Mouse (Mus musculus) embryonic fibroblast, embryonic 13.5 days (primary cell): ENCODE data around the gene Sufu. TPM values are rescaled to one million over a fixed set of nuclear protein-coding genes. Genes with fewer than 3 reads are reported as not detected.

Experiments
- H3K27ac ChIP-seq: 2 replicates; pipeline ENCODE4 v1.5.1; 2012; ENCODE audit warnings: low read length, control low read depth, inconsistent platforms; ENCODE audit not compliant: insufficient read depth
- H3K4me1 ChIP-seq: 2 replicates; pipeline ENCODE4 v1.6.1; 2011; ENCODE audit warnings: low read length; ENCODE audit not compliant: control insufficient read depth, insufficient read depth
- H3K4me3 ChIP-seq: 2 replicates; pipeline ENCODE4 v1.5.1; 2011; ENCODE audit warnings: mild to moderate bottlenecking, control low read depth, low read length; ENCODE audit not compliant: insufficient read depth
- CTCF ChIP-seq: IDR thresholded peaks from 2 replicates; pipeline ENCODE4 v1.5.1; 2011; ENCODE audit warnings: mild to moderate bottlenecking, control low read depth, low read length, moderate library complexity, borderline replicate concordance; ENCODE audit not compliant: insufficient read depth
- POLR2A ChIP-seq: IDR thresholded peaks from 2 replicates; pipeline ENCODE4 v1.6.1; 2011; ENCODE audit warnings: low read depth, mild to moderate bottlenecking, control low read depth, low read length, moderate library complexity
- polyA plus RNA-seq: library from polyadenylated mRNA; stranded (reverse); fragments of >200 nt; gene quantifications from 2 replicates; pipeline ENCODE4 v1.2.4, GENCODE M21; 2011; ENCODE audit warnings: low read depth; ENCODE audit not compliant: missing spikeins, insufficient read length

Sufu gene
- polyA plus RNA-seq, 1 experiment: 22.0 TPM

DNA sequence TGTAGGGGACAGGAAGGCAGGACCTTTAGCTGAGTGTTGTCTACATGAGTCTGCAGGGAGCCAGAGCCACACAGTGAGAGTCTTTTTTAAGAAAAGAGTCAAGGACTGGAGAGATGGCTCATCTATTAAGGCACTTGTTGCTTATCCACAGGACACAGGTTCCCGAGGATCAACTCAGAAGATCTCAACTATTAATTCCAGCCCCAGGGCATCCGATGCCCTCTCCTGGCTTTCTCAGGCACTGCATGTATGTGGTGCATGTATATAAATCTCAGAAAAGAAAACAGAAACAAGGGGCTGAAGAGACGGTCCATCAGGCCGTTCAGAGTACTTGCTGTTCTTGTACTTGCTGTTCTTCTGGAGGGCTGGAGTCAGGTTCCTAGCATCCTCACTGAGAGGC, 4.7 kb upstream of the Sufu start:
- Histone ChIP-seq H3K4me1 (0 out of 2 replicates have a peak, but pooled peaks cover 3% of the 10 kb centered on the region), H3K4me3 (no peak overlapping the region), H3K27ac (no peak overlapping the region)
- no peak for TF ChIP-seq CTCF
- no peak for TF ChIP-seq POLR2A

DNA sequence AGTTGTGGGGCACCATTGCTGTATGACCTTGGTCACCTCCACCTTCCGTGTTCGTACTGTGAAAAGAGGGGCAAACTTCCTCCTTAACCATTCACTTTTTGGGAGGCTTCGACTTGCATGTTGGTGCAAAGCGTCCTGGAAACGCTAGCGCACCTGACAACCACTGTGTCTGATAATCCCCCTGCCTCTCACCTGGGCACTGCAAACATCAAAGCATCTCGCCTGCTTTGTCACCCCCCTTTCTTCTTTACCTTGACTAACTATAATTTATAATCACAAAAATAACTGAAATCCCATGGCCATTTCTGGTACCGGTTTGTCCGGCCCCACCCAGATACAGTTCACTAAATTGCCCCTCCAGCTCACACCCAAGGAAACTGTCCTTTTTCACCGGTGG, 2.0 kb upstream of the Sufu start:
- Histone ChIP-seq H3K27ac (no peak overlapping the region), H3K4me3 (peak overlapping the region; percentile 69), H3K4me1 (peaks cover 10% of the 10 kb centered on the region; the same call in 1 of the 2 replicates)
- TF ChIP-seq CTCF: no peak

DNA sequence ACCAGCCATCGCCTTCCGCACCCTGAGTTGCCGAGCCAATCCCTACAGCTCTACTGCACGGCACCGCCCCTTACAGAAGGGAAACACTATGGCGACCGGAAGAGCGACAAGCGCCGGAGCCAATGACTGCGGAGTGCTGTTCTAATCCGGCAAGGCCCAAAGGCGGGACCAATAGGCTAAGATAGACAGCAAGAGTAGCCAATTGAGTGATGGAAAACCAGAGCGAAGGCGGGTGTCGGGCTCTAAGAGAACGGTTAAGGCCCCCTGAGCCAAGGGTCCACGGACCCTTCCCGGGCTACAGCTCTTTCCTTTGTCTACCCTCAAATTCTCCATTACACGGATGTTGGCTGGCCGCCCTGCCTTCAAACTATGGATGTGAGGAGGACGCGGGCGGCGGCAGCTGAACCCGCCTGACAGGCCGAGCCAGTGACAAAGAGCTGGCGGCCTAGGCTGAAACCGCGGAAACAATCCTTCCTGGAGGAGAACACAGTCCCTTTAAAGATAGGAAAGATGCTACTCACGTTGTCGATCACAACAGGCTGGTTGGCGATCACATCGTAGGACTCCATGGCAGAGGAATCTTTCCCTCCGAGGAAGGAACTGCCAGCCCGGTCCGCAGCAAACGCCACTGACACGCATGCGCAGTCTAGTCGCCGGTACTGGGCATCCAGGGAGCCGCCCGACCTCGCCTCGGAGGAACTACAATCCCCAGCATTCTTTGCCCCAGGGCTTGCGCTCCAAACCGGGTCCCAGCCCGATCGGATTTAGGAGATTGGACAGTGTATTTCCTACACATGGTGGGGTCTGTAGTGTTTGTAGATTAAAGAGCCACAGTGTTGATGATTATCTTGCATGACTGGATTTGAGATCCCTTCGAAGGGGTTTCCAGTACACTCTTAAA, 1.3 kb upstream of the Sufu start, which contains the start of gene Actr1a:
Gene Actr1a, minus strand, starts transcription at position 640 of the 901 bp plus-strand sequence.
- Histone ChIP-seq H3K4me1 (peaks cover 10% of the 10 kb centered on the region; the same call in 1 of the 2 replicates), H3K27ac (peak within 1 kb of the TSS; percentile 32), H3K4me3 (peak within 1 kb of the TSS; percentile 75)
- TF ChIP-seq CTCF (no peak), POLR2A (peak; percentile 97)

DNA sequence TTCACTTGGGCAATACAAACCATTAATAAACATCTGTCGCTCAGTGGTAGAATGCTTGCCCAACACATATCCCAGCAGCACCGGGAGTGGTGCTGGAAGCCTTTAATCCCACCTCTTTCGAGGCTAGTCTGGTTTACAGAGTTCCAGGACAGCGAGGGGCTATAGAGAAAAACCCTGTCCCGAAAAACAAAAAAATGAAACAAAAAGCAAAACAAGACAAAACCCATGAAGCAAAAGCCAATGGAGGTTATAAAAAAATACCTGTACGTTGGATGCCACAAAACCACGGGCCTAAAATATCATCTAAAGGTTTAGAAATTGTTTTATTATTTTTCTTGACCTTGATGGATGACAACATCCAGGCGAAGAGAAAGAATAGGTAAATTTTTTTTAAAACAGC, 587 bp upstream of the Sufu start:
- Histone ChIP-seq H3K4me1 (peaks cover 10% of the 10 kb centered on the region; the same call in 1 of the 2 replicates), H3K27ac (no peak overlapping the region; the same call in 1 of the 2 replicates), H3K4me3 (peak overlapping the region; percentile 45)
- no peak for TF ChIP-seq POLR2A
- no peak for TF ChIP-seq CTCF

DNA sequence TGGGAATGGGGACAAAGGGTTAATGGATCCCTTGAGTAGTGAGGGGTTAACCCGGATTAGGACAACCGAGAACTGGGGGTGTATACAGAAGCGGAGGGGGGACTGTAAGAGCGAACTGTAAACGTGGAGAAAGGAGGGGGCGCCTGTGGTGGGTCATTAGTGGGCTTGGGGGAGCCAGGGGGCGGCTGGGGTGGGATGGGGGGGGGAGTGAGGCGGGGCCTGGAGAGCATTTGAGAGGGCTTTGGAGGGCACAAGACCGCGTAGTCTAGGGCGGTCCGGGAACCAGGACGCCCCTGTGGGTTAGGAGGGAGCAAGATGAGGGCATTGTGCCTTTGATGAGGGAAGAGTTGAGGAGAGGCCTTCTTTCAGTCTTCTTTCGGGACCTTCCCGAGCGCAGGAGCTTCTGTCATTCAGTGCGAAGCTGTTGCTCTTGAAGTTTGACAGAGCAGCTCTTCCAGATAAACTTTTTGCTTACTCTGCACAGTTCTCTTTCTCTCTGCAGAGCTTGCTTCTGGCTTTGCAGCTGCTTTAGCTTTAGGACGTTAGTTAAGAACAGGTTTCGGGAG, 823 bp downstream of the Sufu start:
- no peak for TF ChIP-seq POLR2A
- H3K4me1 ChIP-seq: peaks cover 10% of the 10 kb centered on the region; the same call in 1 of the 2 replicates

DNA sequence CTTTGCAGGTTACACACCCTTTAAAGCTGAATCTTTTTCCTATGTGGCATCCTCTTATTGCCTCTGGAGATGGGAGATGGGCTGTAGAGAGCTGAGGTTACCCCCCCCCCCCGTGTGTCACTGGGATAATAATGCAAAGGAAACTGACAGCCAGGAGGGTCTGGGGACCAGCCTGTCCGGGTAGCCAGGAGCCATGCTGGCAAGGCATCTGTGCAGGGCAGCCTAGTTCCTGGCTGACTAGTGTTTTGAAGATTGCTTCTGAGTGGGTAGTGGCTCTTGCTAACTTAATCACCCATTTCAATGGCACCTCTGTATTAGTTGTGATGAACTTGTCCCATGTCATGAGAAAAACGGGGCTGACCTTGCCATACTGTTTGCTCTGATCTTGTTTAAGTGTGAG, 1.7 kb downstream of the Sufu start:
- Histone ChIP-seq H3K27ac (no peak overlapping the region), H3K4me1 (peaks cover 9% of the 10 kb centered on the region; the same call in 1 of the 2 replicates), H3K4me3 (peak overlapping the region; percentile 88)
- no peak for TF ChIP-seq POLR2A
- no peak for TF ChIP-seq CTCF

More for the DNA sequence above, 823 bp downstream of the Sufu start:
- Histone ChIP-seq H3K4me3 (peak overlapping the region; percentile 88), H3K27ac (peak overlapping the region; percentile 7; the same call in 1 of the 2 replicates)

DNA sequence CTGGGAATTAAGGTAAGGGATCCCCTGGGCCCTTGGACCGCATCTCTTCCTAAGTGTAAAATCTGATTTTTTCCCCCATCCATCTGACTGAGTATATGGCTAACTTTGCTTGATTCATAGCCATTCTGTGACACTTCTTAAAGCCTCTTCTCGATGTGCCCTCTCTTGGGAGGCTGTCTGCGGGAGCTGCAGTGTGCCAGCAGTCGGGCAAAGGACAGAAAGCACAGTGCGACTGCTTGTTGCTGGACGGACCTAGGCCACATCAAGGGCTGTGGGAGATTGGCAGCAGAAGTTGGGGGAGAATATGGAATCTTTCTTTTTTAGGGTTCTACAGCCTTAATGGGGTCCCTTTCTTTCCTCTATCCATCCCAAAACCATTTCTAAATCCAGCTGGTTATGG, 2.7 kb downstream of the Sufu start:
- Histone ChIP-seq H3K4me1 (peaks cover 7% of the 10 kb centered on the region; the same call in 1 of the 2 replicates), H3K4me3 (no peak overlapping the region), H3K27ac (no peak overlapping the region)
- TF ChIP-seq POLR2A (no peak), CTCF (no peak)

DNA sequence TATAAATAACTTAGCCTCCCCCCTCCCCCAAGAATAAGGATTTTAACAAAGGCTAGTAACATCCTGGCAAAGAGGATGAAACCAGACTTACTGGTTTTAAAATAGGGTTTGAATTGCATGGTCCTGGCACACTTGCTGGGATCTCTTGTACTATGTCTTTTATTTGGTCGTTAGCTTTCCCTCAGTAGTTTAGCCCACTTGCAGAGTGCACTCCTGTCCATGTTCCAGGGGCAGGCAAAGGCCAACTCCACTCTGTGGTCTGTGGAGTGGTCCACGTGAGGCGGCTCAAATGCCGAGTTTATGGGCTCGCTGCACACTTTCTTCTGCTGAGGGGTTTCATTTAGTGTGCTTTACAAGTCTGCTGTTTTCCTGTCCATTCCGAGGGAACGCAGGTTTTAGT, 3.2 kb downstream of the Sufu start:
- no peak for TF ChIP-seq POLR2A
- no peak for TF ChIP-seq CTCF
- Histone ChIP-seq H3K27ac (no peak overlapping the region), H3K4me1 (peaks cover 7% of the 10 kb centered on the region; the same call in 1 of the 2 replicates), H3K4me3 (no peak overlapping the region)

DNA sequence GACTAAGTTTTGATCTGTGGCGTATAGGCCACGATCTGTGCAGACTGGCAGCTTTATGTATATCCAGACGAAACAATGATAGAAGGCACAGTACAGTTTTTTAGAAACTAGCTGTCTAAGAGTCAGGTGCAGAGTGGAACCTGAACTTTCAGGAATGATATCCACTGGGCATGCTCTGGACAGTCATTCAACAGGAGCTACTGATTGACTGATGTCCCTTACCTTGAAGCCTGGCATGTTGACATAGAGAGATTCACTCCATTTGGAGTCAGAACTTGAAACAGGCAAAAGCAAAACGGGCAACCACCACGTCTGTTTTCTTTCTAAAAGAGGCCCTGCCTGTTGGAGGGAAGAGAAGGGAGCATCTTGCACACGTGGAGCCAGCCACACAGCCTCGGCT, 3.9 kb downstream of the Sufu start:
- no peak overlapping the region for H3K27ac ChIP-seq

DNA sequence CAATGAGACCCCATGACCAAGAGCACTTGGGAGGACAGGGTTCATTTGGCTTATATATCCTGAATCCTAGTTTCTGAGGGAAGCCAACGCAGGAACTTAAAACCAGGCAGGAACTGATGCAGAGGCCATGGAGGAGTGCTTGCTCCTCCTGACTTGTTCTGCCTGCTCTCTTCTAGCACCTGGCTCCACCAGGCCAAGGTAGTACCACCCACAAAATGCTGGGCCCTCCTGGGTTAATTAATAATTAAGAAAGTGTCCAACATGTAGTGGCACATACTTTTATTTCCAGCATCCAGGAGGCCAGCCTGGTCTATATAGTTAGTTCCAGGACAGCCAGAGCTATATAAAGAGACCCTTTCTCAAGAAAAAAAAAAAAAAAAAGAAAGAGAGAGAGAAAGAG, 7.3 kb downstream of the Sufu start:
- Histone ChIP-seq H3K4me1 (0 out of 2 replicates have a peak, but pooled peaks cover 4% of the 10 kb centered on the region), H3K27ac (no peak overlapping the region), H3K4me3 (no peak overlapping the region)
- no peak for TF ChIP-seq POLR2A

More for the DNA sequence above, 3.9 kb downstream of the Sufu start:
- Histone ChIP-seq H3K4me1 (peaks cover 7% of the 10 kb centered on the region; the same call in 1 of the 2 replicates), H3K4me3 (no peak overlapping the region)
- TF ChIP-seq CTCF: no peak
- no peak for TF ChIP-seq POLR2A
